Mouse (Mus musculus) liver, adult (tissue): ENCODE measurements around the gene Gm7271.

Source experiments
- GATA4 ChIP-seq: IDR thresholded peaks from 2 replicates; pipeline ENCODE4 v1.6.1; 2014; ENCODE audit warnings: mild to moderate bottlenecking, low read length; ENCODE audit not compliant: insufficient replicate concordance

Gm7271 gene

DNA sequence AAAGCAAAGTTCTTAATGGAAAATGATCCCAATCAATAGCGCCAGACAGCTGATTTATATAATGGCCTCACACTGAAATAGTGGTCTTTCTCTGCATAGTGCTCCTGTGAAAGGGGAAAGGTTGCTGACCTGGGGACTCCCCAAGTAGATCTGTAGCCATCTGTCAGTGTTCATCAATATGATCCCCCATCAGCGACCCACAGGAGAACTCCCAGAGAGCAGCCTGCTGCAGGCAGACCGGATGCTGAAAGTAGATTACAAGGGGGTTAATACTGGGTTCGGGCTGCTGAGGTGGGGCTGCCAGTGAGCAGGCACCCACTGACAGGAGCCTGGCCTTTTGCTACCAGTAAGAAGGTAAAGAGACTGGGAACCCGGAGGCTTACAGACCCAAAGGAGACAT, at the start of gene Gm7271:
TSS of gene Gm7271 (plus strand) at position 230 of the 400 bp plus-strand sequence.
- TF ChIP-seq GATA4: no peak

DNA sequence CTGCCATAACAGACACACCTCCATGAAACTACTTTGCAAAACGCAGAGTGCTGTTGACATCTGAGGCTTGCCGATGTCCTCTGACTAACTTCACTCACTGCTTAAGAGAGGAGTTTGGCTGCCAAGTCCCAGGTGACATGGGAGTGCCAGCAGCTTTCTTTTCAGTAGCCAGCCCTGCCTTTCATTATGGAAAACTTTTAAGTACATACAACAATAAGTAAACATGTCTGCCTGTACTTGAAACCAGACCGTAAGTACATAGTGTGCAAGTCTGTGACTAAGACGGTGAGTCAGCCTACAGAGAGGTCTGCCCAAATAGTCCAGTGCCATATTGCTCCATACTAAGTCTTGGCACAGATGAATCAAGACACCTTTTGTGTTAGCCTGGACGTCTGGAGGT, 46.7 kb upstream of the Gm7271 start:
- TF ChIP-seq GATA4: no peak

DNA sequence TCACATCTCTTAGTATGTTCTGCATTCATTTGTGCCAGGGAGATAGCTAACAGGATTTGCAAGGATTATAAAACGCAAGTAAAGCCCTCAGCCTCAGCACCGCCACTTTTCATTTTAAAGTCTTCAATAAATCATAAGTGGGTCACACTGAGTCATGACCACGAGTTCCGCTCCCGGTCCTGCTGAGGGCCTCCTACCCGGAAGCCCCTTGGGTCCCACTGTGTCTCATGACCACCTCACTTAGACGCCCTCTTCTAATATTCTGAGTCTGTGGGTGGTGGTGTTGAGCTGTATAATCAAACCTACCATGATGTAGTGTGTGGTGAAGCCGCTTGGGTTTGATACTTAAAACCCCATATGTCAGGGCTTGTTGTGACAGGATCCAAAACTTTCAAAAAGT, 46.1 kb upstream of the Gm7271 start:
- no peak for TF ChIP-seq GATA4

DNA sequence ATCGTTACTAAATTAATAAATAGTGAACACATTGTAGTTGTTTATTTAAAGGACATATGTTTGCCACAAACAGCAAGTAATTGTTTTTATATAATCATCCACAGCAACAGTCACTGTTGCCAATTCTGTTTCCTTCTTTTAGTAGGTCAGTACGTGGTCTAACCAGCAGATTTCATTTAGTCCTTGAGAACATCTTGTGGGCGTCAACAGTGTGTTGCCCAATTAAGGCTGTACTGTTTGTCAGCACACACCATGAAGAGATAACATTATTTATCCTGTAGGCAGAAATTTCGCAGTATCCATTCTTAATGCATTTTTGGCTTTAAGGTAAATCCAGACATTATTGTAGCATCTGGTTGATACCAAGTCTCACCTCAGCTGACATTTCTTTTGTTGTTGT, 42.4 kb upstream of the Gm7271 start:
- TF ChIP-seq GATA4: no peak

DNA sequence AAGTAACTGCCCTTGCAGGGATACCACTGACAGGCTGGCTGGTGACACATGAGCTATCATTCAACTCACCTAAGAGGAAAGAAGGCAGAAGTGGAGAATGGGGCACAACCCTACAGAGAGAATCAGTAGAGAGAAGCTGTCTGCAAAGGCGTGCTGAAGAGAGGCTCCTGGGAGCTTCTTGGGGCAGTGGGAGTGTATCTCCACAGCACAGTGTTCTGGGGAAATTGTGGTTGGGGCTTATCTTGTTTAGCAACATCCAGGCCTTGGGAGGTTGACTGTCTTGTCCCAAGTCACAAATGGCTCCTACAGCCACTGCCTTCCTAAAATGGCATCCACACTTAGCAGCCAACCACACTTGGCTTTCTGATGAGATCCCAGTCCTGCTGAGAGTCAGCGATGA, 8.9 kb upstream of the Gm7271 start:
- no peak for TF ChIP-seq GATA4

DNA sequence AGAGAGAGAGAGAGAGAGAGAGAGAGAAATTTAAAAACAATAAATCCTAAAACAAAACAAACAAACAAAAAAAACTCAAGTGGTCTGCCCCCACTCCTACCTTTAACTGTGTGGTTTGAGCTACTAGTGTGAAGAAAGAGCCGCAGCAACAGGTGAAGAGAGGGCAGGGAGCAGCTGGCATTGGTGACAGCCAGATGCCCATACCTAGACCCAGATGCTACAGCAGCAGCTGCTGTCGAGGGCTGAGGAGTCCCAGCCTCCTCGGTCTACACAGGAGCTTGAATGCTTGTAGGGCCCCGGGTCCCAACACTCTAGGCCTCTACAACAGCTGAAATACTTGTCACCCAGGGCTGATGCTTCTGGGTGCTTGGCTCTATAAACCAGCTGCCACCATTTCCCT, 7.0 kb upstream of the Gm7271 start:
- no peak for TF ChIP-seq GATA4

DNA sequence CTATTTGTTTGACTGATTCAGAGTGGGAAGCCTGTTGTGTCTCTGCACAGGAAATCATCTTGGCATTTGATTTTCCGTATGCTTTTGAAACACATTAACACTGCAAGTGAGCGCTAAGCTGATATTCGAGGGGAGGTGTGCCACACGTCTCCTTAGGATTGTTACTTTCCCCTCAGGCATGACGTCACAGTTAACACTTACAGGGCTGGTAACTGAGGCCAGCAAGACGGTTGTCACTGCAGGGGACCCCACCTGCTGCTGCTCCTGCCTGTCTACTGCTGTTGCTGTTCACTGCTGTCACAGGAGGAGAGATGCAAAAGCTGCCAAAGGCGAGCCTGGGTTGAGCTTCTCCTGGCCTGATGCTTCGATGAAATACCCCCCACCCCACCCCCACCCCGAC, 6.1 kb upstream of the Gm7271 start:
- TF ChIP-seq GATA4: no peak

DNA sequence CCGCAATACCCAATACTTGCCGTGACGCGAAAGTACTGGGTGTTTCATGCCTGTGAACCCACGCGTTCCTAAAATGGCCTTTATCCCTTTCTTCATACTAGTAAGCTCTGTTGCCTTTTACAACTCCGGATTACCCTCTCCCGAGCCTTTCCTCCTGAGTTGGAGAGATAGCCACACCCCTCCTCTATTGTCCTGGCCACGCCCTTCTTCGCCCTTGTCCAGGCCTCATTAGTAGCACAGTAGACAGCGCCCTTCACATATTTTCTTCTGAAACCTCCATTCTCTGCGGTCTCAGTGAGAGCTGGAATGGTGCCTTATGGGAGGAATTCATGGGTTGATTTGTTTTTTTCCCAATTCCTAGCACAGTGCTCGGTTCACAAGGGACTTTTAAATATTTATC, 11.3 kb downstream of the Gm7271 start:
- TF ChIP-seq GATA4: no peak

DNA sequence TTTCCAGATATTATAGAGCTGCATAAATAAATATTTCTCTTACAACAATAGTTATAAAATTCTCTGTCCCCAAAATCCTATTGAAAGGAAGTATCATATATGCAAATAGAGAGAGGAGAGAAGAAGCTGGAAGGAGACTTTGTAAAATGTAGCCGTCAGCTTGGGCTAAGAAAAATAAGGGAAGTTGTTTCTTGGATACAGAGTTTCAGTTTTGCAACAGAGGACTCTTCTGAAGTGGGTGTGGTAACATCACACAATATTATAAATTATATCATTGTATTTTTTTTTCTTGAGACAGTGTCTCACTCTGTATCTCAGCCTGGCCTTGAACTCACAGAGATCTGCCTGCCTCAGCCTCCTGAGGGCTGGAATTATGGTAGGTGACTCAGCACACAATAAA, 38.6 kb downstream of the Gm7271 start:
- TF ChIP-seq GATA4: no peak

DNA sequence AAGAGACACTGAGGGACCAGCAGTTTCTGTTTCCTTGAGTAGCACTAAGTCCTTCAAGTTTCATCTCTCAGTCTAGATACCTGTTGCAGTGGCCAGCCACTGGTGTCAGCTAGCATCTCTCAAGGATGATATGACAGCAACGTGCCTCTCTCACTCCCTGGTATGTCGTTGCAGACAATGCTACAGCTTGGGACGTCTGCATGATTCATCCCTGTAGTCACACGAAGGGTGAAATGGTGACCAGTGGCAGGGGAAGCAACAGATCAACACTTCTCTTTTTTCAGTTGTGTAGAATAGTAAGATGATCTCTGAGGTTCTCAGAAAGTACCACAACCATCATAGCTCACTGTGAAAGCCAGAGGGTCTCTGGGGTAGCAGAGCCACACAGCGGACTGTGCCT, 40.8 kb downstream of the Gm7271 start:
- TF ChIP-seq GATA4: no peak

DNA sequence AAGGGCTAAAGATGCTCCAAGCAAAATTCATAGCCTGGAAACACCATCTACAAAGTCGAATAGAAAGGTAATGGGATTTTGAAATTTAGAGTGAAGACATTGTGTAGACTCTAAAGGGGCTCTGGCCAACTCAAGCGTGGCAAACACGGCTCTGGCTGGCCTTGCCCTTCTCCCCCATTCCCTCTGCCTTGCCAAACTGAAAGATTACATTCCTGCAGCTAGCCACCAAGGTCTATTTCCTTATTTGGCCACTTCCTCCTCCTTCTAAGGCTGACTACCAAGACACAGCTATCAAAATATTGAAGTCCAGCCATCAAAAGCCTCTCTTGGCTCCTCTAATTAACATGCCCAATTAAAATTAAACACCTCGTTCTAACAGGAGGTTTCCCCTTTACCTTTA, 41.2 kb downstream of the Gm7271 start:
- no peak for TF ChIP-seq GATA4

DNA sequence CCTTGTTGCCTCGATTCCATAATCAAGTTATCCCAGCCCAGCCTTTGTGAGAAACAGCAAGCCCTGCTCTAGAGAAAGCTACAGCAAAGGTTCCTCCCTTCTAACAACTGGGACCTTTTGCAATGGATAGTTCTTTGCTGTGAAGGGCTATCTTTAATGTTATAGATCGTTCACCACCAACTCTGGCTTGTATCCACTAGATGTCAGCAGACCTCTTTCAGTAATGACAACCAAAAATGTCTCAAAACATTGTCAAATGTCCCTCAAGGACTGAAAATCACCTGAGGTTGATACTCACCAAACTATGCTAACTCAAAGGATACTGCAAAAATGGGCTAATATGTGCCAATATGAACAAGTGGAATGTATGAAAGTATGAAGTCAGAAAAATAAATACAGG, 42.0 kb downstream of the Gm7271 start:
- no peak for TF ChIP-seq GATA4

DNA sequence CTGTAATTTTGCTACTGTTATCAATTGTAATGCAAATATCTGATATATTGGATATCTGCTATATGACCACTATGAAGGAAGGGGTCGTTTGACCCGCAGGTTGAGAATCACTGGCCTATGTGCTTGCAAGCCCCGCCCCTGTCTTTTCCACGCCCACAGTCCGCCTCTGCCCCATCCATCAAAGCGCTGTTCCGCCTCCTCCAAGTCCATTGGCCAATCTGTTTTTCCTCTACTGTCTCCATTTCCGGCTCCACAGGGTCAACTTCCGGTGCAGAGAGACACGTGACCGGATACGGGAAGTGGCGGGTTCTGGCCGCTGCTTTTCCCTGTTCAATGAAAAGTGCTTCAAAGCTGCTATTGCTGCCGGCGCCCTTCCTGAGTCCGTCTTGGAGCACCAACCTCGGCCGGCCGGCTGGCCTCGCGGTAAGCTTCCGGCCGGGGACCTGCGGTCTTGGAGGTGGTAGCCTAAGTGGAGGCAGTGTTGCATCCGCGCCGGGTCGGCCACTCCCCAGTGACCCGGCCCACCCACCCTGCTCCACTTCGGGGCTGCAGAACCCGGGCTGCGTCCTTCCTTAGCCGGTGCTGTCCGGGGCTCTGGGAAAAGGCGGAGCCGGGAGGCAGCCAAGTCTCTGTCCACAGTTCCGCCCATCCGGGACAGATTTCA, 45.3 kb downstream of the Gm7271 start, which contains the start of gene Exoc1:
TSS of gene Exoc1 (plus strand) at position 272 of the 664 bp plus-strand sequence.
- no peak for TF ChIP-seq GATA4

DNA sequence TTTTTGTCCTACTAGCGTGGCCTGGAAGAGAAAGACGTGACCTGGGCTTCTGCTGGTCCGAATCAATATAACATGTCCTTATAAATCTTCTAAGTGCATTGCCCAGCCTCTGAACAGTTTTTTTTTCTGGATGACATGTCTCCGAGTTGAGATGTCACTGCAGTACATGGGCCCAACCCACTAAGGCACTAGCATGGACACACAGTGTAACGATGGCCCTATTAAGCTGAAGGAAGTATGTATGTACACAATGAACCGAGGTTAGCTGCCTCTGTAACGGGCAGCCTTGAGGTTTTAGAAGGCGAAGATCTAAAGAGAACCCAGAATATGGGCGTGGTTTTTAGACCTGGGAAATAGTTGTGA, 45.8 kb downstream of the Gm7271 start:
- no peak for TF ChIP-seq GATA4

DNA sequence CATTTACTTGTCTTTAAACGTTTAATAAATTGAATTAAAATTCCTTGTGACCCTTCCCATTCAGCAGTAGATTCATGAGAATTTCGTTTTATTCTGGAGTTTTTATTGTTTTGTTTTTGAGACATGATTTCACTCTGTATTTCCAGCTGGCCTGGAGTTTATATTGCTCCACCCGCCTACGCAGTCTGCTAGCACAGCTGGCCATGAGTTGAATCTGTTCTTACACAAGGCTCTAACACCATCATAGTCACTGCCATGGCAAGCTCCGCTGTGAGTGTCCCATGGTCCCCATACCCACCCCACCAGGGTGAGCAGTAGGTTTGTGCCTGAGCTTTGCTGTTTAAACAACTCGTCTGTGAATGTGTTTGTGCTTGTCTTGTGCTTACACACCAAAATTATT, 49.3 kb downstream of the Gm7271 start:
- no peak for TF ChIP-seq GATA4

DNA sequence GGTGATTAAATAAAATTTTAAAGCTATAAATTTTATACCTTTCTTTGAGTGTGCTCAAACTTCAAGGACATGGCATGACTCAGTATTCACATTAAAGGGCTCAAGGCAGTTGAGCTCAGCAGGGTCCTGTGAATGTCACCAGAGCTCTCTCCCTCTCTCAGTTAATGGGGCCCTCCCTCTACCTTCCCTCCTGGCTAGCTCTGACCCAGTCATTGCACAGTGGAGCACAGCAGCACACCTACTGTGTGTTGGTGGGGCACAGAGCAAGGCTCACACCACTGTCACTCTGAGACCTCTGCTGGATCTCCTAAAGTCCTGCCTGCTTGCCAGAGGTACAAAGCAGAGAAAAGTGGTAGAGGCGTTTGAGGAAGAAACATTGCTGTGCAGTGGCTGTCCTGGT, 52.4 kb downstream of the Gm7271 start:
- no peak for TF ChIP-seq GATA4

DNA sequence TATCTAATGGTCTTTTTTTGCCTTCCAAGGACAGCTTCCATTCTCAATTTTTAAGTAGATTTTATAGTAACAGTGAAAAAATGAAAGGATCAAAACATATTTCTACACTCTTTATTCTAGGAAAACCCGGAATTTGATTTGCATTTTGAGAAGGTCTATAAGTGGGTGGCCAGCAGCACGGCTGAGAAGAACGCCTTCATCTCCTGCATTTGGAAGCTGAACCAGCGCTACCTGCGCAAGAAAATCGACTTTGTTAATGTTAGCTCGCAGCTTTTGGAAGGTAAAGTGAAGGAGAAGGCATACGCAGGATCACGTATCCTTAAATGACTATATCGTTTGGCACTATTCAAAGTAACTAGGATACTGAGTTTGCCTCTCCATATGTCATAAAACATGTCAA, 53.7 kb downstream of the Gm7271 start:
- no peak for TF ChIP-seq GATA4

DNA sequence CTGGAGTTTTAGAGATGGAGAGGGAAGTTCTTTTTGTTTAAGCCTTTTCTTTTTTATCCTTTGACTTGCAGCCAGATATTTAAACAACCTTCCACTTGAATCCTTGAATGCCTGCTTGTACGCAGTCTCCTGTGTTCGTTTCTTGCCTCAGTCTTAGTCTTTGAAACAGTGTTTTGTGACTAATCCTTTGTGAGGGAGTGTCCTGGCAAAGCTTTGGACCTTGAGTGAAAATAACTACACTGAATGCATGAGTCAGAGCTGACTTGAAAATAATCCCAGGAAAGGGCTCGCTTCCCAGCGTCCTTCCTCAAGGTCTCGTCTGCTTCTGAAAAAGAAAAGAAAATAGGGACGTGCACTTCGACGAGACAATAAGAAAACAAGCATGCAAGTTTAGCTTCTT, 56.3 kb downstream of the Gm7271 start:
- no peak for TF ChIP-seq GATA4

DNA sequence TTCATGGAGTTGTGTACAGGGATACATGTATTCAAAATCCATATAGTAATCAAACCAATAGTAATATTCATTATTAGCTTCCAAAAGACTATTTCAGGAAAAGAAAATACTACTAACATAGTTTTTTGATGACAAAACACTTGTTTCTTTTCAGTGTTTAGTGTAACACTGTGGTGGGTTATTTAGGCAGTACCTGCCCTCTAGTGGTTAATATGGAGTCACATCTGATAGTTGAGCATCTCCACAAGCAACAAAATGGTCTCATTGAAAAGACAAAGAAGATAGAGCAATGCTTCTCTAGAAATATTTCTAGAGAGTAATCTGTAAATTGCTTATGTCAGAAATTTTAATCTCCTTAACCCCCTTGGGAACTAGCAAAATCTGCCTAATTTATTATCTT, 57.0 kb downstream of the Gm7271 start:
- no peak for TF ChIP-seq GATA4
